Mouse (Mus musculus) ES-Bruce4 (cell line): ENCODE results near the gene Psmd3.

Experiments
- CTCF ChIP-seq: IDR thresholded peaks from one replicate; pipeline ENCODE4 v1.8.1; 2011; ENCODE audit warnings: low read depth, low read length
- POLR2A ChIP-seq: IDR thresholded peaks from one replicate; pipeline ENCODE4 v1.8.1; 2011; ENCODE audit warnings: low read length; ENCODE audit not compliant: insufficient read depth

GRCm38 (mm10) chr11:98736176-98736575 is 53.8 kb downstream of the Psmd3 start:
- TF ChIP-seq CTCF, result no peak
- TF ChIP-seq POLR2A, result no peak
